Mouse (Mus musculus) heart, adult 11 months (tissue): ENCODE measurements around the gene Idua.

Source experiments
- DNase-seq: peaks from one replicate; pipeline ENCODE4 v3.0.0; 2022

Gene Idua

DNA sequence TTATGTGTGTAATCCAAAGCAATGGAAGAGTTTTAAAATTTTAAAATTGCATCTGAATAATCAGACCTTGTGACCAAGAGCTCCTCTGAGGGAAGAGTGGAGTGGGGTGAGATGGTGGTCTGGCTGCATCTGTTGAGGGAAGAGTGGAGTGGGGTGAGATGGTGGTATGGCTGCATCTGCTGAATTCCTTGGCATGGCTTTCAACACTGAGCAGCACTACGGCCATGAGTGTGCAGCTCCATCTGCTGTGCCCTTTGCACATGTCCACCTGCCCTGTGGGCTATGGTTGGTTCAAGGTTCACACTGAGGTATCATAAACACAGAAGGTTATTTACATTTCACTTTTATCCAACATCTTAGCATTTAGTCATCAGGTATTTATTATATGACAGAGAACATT lies 67.3 kb downstream of the Idua start:
- peak; percentile 71 for DNase-seq
